Mouse (Mus musculus): ENCODE measurements at regions not wholly inside any gene's neighbourhood (a gene's known extent, or its start where the extent isn't known, plus 50 kb on each side); places are given as distances from the start of the nearest gene placed in this dataset.

- Histone ChIP-seq H3K4me2 (ENCODE audit: low read depth) (no peak overlapping the region), H3K4me1 (ENCODE audit: control insufficient read depth, insufficient read depth, low read length) (no peaks in the 10 kb centered on the region), H3K9ac (ENCODE audit: low read length) (no peak overlapping the region), H3K9me3 (ENCODE audit: control insufficient read depth, low read length) (no peaks in the 10 kb centered on the region), H3K36me3 (ENCODE audit: control insufficient read depth, insufficient read depth, low read length) (no peaks in the 10 kb centered on the region), H3K27ac (ENCODE audit: low read depth, low read length) (no peak overlapping the region), H3K4me3 (ENCODE audit: low read depth, low read length) (no peak overlapping the region), H3K27me3 (ENCODE audit: control insufficient read depth, insufficient read depth, low read length) (no peaks in the 10 kb centered on the region)
- ATAC-seq (ENCODE audit: insufficient read depth, low FRiP score, low TSS enrichment) = 0 out of 2 replicates have a peak, but pooled peaks have one; percentile 31
- peak; percentile 66 for DNase-seq (ENCODE audit: low spot score)
- WGBS = 17% methylated on average over 8 of the region's 8 CpGs
Measured at GRCm38 (mm10) chr1:184266051-184266450, 231.9 kb upstream of the 1700056E22Rik start.

- no peak for DNase-seq (ENCODE audit: low spot score)
- WGBS = 64% methylated on average over 2 of the region's 2 CpGs
- ATAC-seq (ENCODE audit: insufficient read depth, low FRiP score, low TSS enrichment) = no peak
Measured at GRCm38 (mm10) chr1:184262975-184263374, 228.9 kb upstream of the 1700056E22Rik start.

GRCm38 (mm10) chr1:184261385-184261727 lies 227.3 kb upstream of the 1700056E22Rik start:
- Histone ChIP-seq H3K4me2 (ENCODE audit: low read depth) (no peak overlapping the region), H3K36me3 (ENCODE audit: control insufficient read depth, insufficient read depth, low read length) (no peaks in the 10 kb centered on the region), H3K9ac (ENCODE audit: low read length) (no peak overlapping the region), H3K9me3 (ENCODE audit: control insufficient read depth, low read length) (no peaks in the 10 kb centered on the region), H3K27me3 (ENCODE audit: control insufficient read depth, insufficient read depth, low read length) (no peaks in the 10 kb centered on the region), H3K4me3 (ENCODE audit: low read depth, low read length) (no peak overlapping the region), H3K4me1 (ENCODE audit: control insufficient read depth, insufficient read depth, low read length) (no peaks in the 10 kb centered on the region), H3K27ac (ENCODE audit: low read depth, low read length) (no peak overlapping the region)
- DNase-seq (ENCODE audit: low spot score) (no peak), ATAC-seq (ENCODE audit: insufficient read depth, low FRiP score, low TSS enrichment) (no peak)
- 93% methylated on average over 6 of the region's 6 CpGs for WGBS

More at GRCm38 (mm10) chr1:184262975-184263374, 228.9 kb upstream of the 1700056E22Rik start:
- Histone ChIP-seq H3K9ac (ENCODE audit: low read length) (no peak overlapping the region), H3K4me3 (ENCODE audit: low read depth, low read length) (no peak overlapping the region), H3K36me3 (ENCODE audit: control insufficient read depth, insufficient read depth, low read length) (no peaks in the 10 kb centered on the region), H3K4me2 (ENCODE audit: low read depth) (no peak overlapping the region), H3K27ac (ENCODE audit: low read depth, low read length) (no peak overlapping the region), H3K4me1 (ENCODE audit: control insufficient read depth, insufficient read depth, low read length) (no peaks in the 10 kb centered on the region), H3K27me3 (ENCODE audit: control insufficient read depth, insufficient read depth, low read length) (no peaks in the 10 kb centered on the region), H3K9me3 (ENCODE audit: control insufficient read depth, low read length) (no peaks in the 10 kb centered on the region)

GRCm38 (mm10) chr1:184260722-184261384 lies 226.8 kb upstream of the 1700056E22Rik start:
- Histone ChIP-seq H3K27me3 (ENCODE audit: control insufficient read depth, insufficient read depth, low read length) (no peaks in the 10 kb centered on the region), H3K36me3 (ENCODE audit: control insufficient read depth, insufficient read depth, low read length) (no peaks in the 10 kb centered on the region), H3K9me3 (ENCODE audit: control insufficient read depth, low read length) (no peaks in the 10 kb centered on the region), H3K9ac (ENCODE audit: low read length) (no peak overlapping the region), H3K4me1 (ENCODE audit: control insufficient read depth, insufficient read depth, low read length) (no peaks in the 10 kb centered on the region), H3K4me3 (ENCODE audit: low read depth, low read length) (no peak overlapping the region), H3K4me2 (ENCODE audit: low read depth) (no peak overlapping the region), H3K27ac (ENCODE audit: low read depth, low read length) (no peak overlapping the region)
- ATAC-seq (ENCODE audit: insufficient read depth, low FRiP score, low TSS enrichment) (no peak), DNase-seq (ENCODE audit: low spot score) (no peak)
- 82% methylated on average over 6 of the region's 6 CpGs for WGBS

GRCm38 (mm10) chr1:184259853-184260252 lies 225.8 kb upstream of the 1700056E22Rik start:
- H3K9me3 ChIP-seq (ENCODE audit: control insufficient read depth, low read length) = no peaks in the 10 kb centered on the region
- no peak overlapping the region for H3K27ac ChIP-seq (ENCODE audit: low read depth, low read length)
- 88% methylated on average over 9 of the region's 9 CpGs for WGBS
- no peaks in the 10 kb centered on the region for H3K27me3 ChIP-seq (ENCODE audit: control insufficient read depth, insufficient read depth, low read length)
- no peak overlapping the region for H3K9ac ChIP-seq (ENCODE audit: low read length)
- no peak overlapping the region for H3K4me3 ChIP-seq (ENCODE audit: low read depth, low read length)
- H3K4me2 ChIP-seq (ENCODE audit: low read depth) = no peak overlapping the region
- no peaks in the 10 kb centered on the region for H3K4me1 ChIP-seq (ENCODE audit: control insufficient read depth, insufficient read depth, low read length)
- ATAC-seq (ENCODE audit: insufficient read depth, low FRiP score, low TSS enrichment) (no peak), DNase-seq (ENCODE audit: low spot score) (no peak)
- H3K36me3 ChIP-seq (ENCODE audit: control insufficient read depth, insufficient read depth, low read length) = no peaks in the 10 kb centered on the region

GRCm38 (mm10) chr1:184257356-184257755 lies 223.3 kb upstream of the 1700056E22Rik start:
- Histone ChIP-seq H3K4me1 (ENCODE audit: control insufficient read depth, insufficient read depth, low read length) (no peaks in the 10 kb centered on the region), H3K4me2 (ENCODE audit: low read depth) (no peak overlapping the region), H3K9ac (ENCODE audit: low read length) (no peak overlapping the region), H3K36me3 (ENCODE audit: control insufficient read depth, insufficient read depth, low read length) (no peaks in the 10 kb centered on the region), H3K27ac (ENCODE audit: low read depth, low read length) (no peak overlapping the region), H3K27me3 (ENCODE audit: control insufficient read depth, insufficient read depth, low read length) (no peaks in the 10 kb centered on the region), H3K4me3 (ENCODE audit: low read depth, low read length) (no peak overlapping the region), H3K9me3 (ENCODE audit: control insufficient read depth, low read length) (no peaks in the 10 kb centered on the region)
- 91% methylated on average over 6 of the region's 6 CpGs for WGBS
- ATAC-seq (ENCODE audit: insufficient read depth, low FRiP score, low TSS enrichment) (no peak), DNase-seq (ENCODE audit: low spot score) (no peak)

GRCm38 (mm10) chr1:184254951-184255350 lies 220.8 kb upstream of the 1700056E22Rik start:
- no peak overlapping the region for H3K4me2 ChIP-seq (ENCODE audit: low read depth)
- no peak overlapping the region for H3K9ac ChIP-seq (ENCODE audit: low read length)
- WGBS = 88% methylated on average over 4 of the region's 4 CpGs
- ATAC-seq (ENCODE audit: insufficient read depth, low FRiP score, low TSS enrichment) (no peak), DNase-seq (ENCODE audit: low spot score) (no peak)
- H3K9me3 ChIP-seq (ENCODE audit: control insufficient read depth, low read length) = no peaks in the 10 kb centered on the region
- H3K36me3 ChIP-seq (ENCODE audit: control insufficient read depth, insufficient read depth, low read length) = no peaks in the 10 kb centered on the region
- no peaks in the 10 kb centered on the region for H3K27me3 ChIP-seq (ENCODE audit: control insufficient read depth, insufficient read depth, low read length)
- no peak overlapping the region for H3K4me3 ChIP-seq (ENCODE audit: low read depth, low read length)
- no peak overlapping the region for H3K27ac ChIP-seq (ENCODE audit: low read depth, low read length)
- no peaks in the 10 kb centered on the region for H3K4me1 ChIP-seq (ENCODE audit: control insufficient read depth, insufficient read depth, low read length)

- 79% methylated on average over 23 of the region's 23 CpGs for WGBS
Measured at GRCm38 (mm10) chr1:184244730-184245488, 210.8 kb upstream of the 1700056E22Rik start.

GRCm38 (mm10) chr1:184244296-184244695 lies 210.2 kb upstream of the 1700056E22Rik start:
- Histone ChIP-seq H3K36me3 (ENCODE audit: control insufficient read depth, insufficient read depth, low read length) (no peaks in the 10 kb centered on the region), H3K4me1 (ENCODE audit: control insufficient read depth, insufficient read depth, low read length) (no peaks in the 10 kb centered on the region), H3K9me3 (ENCODE audit: control insufficient read depth, low read length) (no peaks in the 10 kb centered on the region), H3K4me3 (ENCODE audit: low read depth, low read length) (no peak overlapping the region), H3K27me3 (ENCODE audit: control insufficient read depth, insufficient read depth, low read length) (no peaks in the 10 kb centered on the region), H3K4me2 (ENCODE audit: low read depth) (no peak overlapping the region), H3K27ac (ENCODE audit: low read depth, low read length) (no peak overlapping the region), H3K9ac (ENCODE audit: low read length) (no peak overlapping the region)
- DNase-seq (ENCODE audit: low spot score) (no peak), ATAC-seq (ENCODE audit: insufficient read depth, low FRiP score, low TSS enrichment) (no peak)
- 84% methylated on average over 9 of the region's 9 CpGs for WGBS

More at GRCm38 (mm10) chr1:184244730-184245488, 210.8 kb upstream of the 1700056E22Rik start:
- Histone ChIP-seq H3K4me3 (ENCODE audit: low read depth, low read length) (no peak overlapping the region), H3K27ac (ENCODE audit: low read depth, low read length) (no peak overlapping the region), H3K4me1 (ENCODE audit: control insufficient read depth, insufficient read depth, low read length) (no peaks in the 10 kb centered on the region), H3K9me3 (ENCODE audit: control insufficient read depth, low read length) (no peaks in the 10 kb centered on the region), H3K9ac (ENCODE audit: low read length) (no peak overlapping the region), H3K27me3 (ENCODE audit: control insufficient read depth, insufficient read depth, low read length) (no peaks in the 10 kb centered on the region), H3K4me2 (ENCODE audit: low read depth) (no peak overlapping the region), H3K36me3 (ENCODE audit: control insufficient read depth, insufficient read depth, low read length) (no peaks in the 10 kb centered on the region)
- DNase-seq (ENCODE audit: low spot score) = no peak
- no peak for ATAC-seq (ENCODE audit: insufficient read depth, low FRiP score, low TSS enrichment)
